Mouse (Mus musculus): ENCODE results near the gene Nacc2. TPM values are rescaled to one million over a fixed set of nuclear protein-coding genes. Genes with fewer than 3 reads are reported as not detected.

Gene Nacc2
- 10.7 and 16.8 TPM in 2 replicates for polyA plus RNA-seq (2012; rRNA removed)

DNA sequence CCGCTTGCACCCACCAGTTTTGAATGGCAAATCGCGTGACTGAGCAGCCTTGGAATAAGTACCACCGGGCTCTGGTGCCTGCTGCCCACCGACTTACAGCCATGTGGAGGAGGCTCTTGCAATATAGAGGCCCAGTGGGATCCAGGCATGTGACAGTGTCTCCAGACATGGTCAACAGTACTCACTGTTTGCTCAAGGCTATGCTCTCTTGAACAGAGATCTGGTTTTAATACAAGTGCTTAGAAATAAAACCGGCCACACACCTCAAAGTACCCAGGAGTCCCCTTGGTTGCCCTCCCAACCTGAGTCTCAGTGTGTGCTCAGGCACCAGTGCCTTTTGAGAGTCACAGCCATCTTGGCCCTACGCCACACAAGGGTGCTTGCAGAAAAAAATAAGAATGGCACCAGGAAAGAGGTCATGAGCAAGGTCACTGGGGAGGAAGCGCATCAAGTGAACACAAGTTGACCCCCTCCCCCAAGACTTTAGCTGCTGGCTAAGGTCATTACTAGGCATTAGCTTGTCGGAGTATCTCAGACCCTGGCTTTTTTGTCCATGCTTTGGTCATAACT is at the start of gene Nacc2:
Gene Nacc2, minus strand, starts transcription at position 142 of the 570 bp plus-strand sequence.
- DNase-seq (ENCODE audit: low read depth in 1 of 2, low spot score in 2 of 2) = no peak
- Histone ChIP-seq H3K4me1 (ENCODE audit: control insufficient read depth, insufficient read depth, insufficient read length) (peaks cover 2% of the 10 kb centered on the region; the same call in 1 of the 2 replicates), H3K4me3 (ENCODE audit: extremely low read depth, insufficient read depth, insufficient read length) (peak within 1 kb of the TSS; percentile 59), H3K27ac (ENCODE audit: insufficient read depth, low read length) (peak within 1 kb of the TSS; percentile 32), H3K27me3 (ENCODE audit: control insufficient read depth, insufficient read depth, low read length) (peaks cover 12% of the 10 kb centered on the region), H3K36me3 (ENCODE audit: control insufficient read depth, insufficient read depth, low read length) (no peaks in the 10 kb centered on the region)
- 38% methylated on average over 9 of the region's 9 CpGs for WGBS
- TF ChIP-seq CTCF (IDR thresholded peaks at IDR 0.05; ENCODE audit: extremely low read depth, insufficient read depth, insufficient read length, insufficient replicate concordance) = no peak
- TF ChIP-seq POLR2A (IDR thresholded peaks at IDR 0.05; ENCODE audit: low read depth, low read length) = no peak

DNA sequence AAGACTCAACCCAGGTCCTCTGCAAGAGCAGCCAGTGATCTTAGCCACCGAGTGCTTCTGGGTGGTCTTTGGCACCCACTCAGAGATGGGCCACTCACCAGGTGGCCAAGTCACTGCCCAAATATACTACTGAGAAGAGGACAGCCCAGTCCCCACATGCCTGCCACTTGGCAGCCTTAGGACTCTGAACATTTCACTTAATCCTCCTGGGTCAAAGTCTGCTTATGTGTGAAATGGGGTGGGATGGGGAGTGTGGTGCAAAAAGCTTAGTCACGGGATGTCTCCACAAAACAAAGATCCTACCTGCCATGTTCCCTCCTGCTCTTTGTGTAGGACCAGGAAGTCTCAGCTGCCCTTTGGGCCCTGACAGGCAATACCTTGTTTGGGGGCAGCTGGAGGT is 49.1 kb upstream of the Nacc2 start:
- Histone ChIP-seq H3K27ac (ENCODE audit: insufficient read depth, low read length) (no peak overlapping the region), H3K27me3 (ENCODE audit: control insufficient read depth, insufficient read depth, low read length) (no peaks in the 10 kb centered on the region), H3K36me3 (ENCODE audit: control insufficient read depth, insufficient read depth, low read length) (no peaks in the 10 kb centered on the region), H3K4me3 (ENCODE audit: extremely low read depth, insufficient read depth, insufficient read length) (no peak overlapping the region), H3K4me1 (ENCODE audit: control insufficient read depth, insufficient read depth, insufficient read length) (no peaks in the 10 kb centered on the region)
- TF ChIP-seq POLR2A (IDR thresholded peaks at IDR 0.05; ENCODE audit: low read depth, low read length) (no peak), CTCF (IDR thresholded peaks at IDR 0.05; ENCODE audit: extremely low read depth, insufficient read depth, insufficient read length, insufficient replicate concordance) (no peak)
- no peak for DNase-seq (ENCODE audit: low read depth in 1 of 2, low spot score in 2 of 2)
- 85% methylated on average over 2 of the region's 2 CpGs for WGBS

DNA sequence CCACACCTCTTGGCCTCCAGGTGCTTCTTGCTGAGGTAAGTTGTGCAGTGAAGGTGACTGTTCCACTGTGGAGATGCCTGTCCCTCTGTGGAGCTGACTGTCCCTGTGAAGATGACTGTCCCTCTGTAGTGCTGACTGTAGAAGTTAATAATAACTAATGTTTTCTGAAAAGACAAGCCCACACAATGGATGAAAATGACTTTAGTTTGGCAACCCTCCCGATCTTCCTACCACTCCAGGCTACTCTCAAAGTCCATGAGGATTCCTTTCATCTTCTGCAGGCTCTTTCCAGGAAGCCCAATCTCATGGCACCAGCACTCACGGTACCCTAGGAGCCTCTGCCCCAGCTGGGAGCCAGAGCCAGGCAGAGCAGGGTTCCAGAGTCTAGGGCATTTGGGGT is 47.4 kb upstream of the Nacc2 start:
- TF ChIP-seq POLR2A (IDR thresholded peaks at IDR 0.05; ENCODE audit: low read depth, low read length) (no peak), CTCF (IDR thresholded peaks at IDR 0.05; ENCODE audit: extremely low read depth, insufficient read depth, insufficient read length, insufficient replicate concordance) (no peak)
- Histone ChIP-seq H3K36me3 (ENCODE audit: control insufficient read depth, insufficient read depth, low read length) (no peaks in the 10 kb centered on the region), H3K27ac (ENCODE audit: insufficient read depth, low read length) (no peak overlapping the region), H3K4me3 (ENCODE audit: extremely low read depth, insufficient read depth, insufficient read length) (no peak overlapping the region), H3K27me3 (ENCODE audit: control insufficient read depth, insufficient read depth, low read length) (no peaks in the 10 kb centered on the region), H3K4me1 (ENCODE audit: control insufficient read depth, insufficient read depth, insufficient read length) (no peaks in the 10 kb centered on the region)
- no peak for DNase-seq (ENCODE audit: low read depth in 1 of 2, low spot score in 2 of 2)
- 65% methylated on average over 2 of the region's 2 CpGs for WGBS

DNA sequence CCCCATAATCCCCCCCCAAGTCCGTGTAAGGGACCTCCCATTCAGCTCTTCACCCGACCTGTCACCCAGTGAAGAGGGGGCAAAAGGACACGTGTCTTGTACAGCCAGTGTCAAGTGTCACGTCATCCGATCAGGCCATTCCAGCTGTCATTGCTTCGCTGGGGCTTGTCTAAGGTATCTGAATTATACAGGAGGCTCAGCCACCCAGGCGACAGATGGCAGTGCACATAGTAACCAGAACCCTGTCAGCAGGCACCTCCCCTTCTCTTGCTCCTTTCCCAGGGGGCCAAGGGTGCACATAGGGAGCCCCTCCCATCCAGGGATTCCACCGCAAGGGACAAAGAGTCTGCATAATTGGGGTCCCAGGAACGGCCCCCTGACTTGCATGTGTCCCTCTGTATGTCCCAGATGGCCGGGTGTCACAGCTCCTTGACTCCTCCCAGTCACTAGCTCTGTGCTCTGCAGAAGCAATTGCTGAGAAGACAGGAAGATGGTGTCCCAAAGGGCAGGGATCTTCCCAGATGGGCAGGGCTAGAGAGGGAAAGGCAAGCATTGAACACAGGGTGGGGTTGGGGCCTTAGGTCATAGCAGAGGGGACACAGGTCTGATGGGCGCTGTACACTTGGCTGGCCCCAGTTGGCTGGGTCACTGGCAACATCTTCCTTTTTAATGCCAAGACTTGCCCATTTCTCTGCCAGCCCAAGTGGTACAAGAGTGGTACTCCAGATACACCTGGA is 46.0 kb upstream of the Nacc2 start:
- no peak for TF ChIP-seq POLR2A (IDR thresholded peaks at IDR 0.05; ENCODE audit: low read depth, low read length)
- TF ChIP-seq CTCF (IDR thresholded peaks at IDR 0.05; ENCODE audit: extremely low read depth, insufficient read depth, insufficient read length, insufficient replicate concordance) = no peak
- Histone ChIP-seq H3K4me1 (ENCODE audit: control insufficient read depth, insufficient read depth, insufficient read length) (no peaks in the 10 kb centered on the region), H3K27me3 (ENCODE audit: control insufficient read depth, insufficient read depth, low read length) (no peaks in the 10 kb centered on the region), H3K36me3 (ENCODE audit: control insufficient read depth, insufficient read depth, low read length) (no peaks in the 10 kb centered on the region), H3K4me3 (ENCODE audit: extremely low read depth, insufficient read depth, insufficient read length) (no peak overlapping the region), H3K27ac (ENCODE audit: insufficient read depth, low read length) (no peak overlapping the region)
- 69% methylated on average over 11 of the region's 11 CpGs for WGBS
- DNase-seq (ENCODE audit: low read depth in 1 of 2, low spot score in 2 of 2) = no peak

DNA sequence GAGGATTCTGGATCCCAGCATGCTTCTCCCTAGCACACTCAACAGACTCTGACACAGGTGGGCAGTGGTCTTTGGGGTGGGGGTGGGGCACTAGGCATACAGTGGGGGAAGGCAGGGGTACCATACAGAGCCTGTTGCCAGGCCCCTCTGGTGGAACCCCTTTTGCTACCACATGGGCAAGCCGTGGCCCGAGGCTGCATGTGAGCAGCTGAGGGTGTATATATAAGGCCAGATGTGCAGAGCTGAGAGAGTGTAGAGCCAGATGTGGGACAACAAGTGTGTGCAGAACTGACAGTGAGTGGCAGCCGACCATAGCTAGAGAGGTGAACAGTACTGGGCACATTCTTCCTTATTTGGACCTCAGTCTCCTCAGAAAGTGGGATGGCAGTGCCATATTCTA is 43.9 kb upstream of the Nacc2 start:
- TF ChIP-seq POLR2A (IDR thresholded peaks at IDR 0.05; ENCODE audit: low read depth, low read length) (no peak), CTCF (IDR thresholded peaks at IDR 0.05; ENCODE audit: extremely low read depth, insufficient read depth, insufficient read length, insufficient replicate concordance) (no peak)
- 84% methylated on average over 3 of the region's 3 CpGs for WGBS
- H3K27ac ChIP-seq (ENCODE audit: insufficient read depth, low read length) = no peak overlapping the region
- no peaks in the 10 kb centered on the region for H3K36me3 ChIP-seq (ENCODE audit: control insufficient read depth, insufficient read depth, low read length)
- no peak overlapping the region for H3K4me3 ChIP-seq (ENCODE audit: extremely low read depth, insufficient read depth, insufficient read length)
- DNase-seq (ENCODE audit: low read depth in 1 of 2, low spot score in 2 of 2) = no peak
- no peaks in the 10 kb centered on the region for H3K27me3 ChIP-seq (ENCODE audit: control insufficient read depth, insufficient read depth, low read length)
- no peaks in the 10 kb centered on the region for H3K4me1 ChIP-seq (ENCODE audit: control insufficient read depth, insufficient read depth, insufficient read length)

DNA sequence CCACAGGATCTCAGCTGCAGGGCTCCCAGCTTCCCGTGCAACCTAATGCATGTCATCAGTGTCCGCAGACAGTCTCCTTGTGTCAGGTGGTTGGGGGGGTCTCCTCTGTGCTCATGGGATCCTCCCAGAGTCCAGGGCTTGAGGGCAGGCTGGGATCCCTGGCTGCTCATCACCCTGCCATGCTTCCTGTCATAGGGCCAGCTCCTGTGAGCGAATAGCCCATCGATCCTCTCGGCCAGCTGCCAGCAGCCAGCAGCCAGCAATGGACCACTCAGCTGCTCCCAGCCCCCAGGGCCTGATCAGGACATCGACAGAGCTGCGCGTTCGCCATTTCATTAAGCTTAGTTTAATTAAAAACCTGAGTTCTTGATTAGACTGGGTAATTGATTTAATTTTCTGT is 35.0 kb upstream of the Nacc2 start:
- Histone ChIP-seq H3K36me3 (ENCODE audit: control insufficient read depth, insufficient read depth, low read length) (no peaks in the 10 kb centered on the region), H3K4me3 (ENCODE audit: extremely low read depth, insufficient read depth, insufficient read length) (no peak overlapping the region), H3K27ac (ENCODE audit: insufficient read depth, low read length) (no peak overlapping the region), H3K27me3 (ENCODE audit: control insufficient read depth, insufficient read depth, low read length) (no peaks in the 10 kb centered on the region), H3K4me1 (ENCODE audit: control insufficient read depth, insufficient read depth, insufficient read length) (no peaks in the 10 kb centered on the region)
- DNase-seq (ENCODE audit: low read depth in 1 of 2, low spot score in 2 of 2) = no peak
- WGBS = 97% methylated on average over 9 of the region's 9 CpGs
- no peak for TF ChIP-seq POLR2A (IDR thresholded peaks at IDR 0.05; ENCODE audit: low read depth, low read length)
- TF ChIP-seq CTCF (IDR thresholded peaks at IDR 0.05; ENCODE audit: extremely low read depth, insufficient read depth, insufficient read length, insufficient replicate concordance) = no peak

All from spleen, adult 2 months (tissue).